Mouse (Mus musculus) embryonic facial prominence, embryonic 10.5 days (tissue): ENCODE measurements around the gene Agtr1a. TPM values are rescaled to one million over a fixed set of nuclear protein-coding genes. Genes with fewer than 3 reads are reported as not detected.

Experiments used
- DNase-seq: peaks from one replicate; pipeline ENCODE4 v3.0.0-alpha.2; 2017; ENCODE audit warnings: low spot score
- H3K27ac ChIP-seq: fragments of 300-500 bp; sonication (generic); replicated peaks from 2 replicates; pipeline ENCODE4 v1.5.1; 2016; ENCODE audit warnings: mild to moderate bottlenecking
- H3K27me3 ChIP-seq: fragments of 300-500 bp; sonication (generic); replicated peaks from 2 replicates; pipeline ENCODE4 v1.6.1; 2016; ENCODE audit warnings: low read depth, mild to moderate bottlenecking; ENCODE audit not compliant: poor library complexity, severe bottlenecking
- H3K36me3 ChIP-seq: fragments of 300-500 bp; sonication (generic); replicated peaks from 2 replicates; pipeline ENCODE4 v1.6.1; 2016; ENCODE audit warnings: mild to moderate bottlenecking, moderate library complexity
- H3K4me1 ChIP-seq: fragments of 300-500 bp; sonication (generic); 2 replicates; pipeline ENCODE4 v1.6.1; 2016
- H3K4me3 ChIP-seq: fragments of 300-500 bp; sonication (generic); 2 replicates; pipeline ENCODE4 v1.5.1; 2016; ENCODE audit warnings: mild to moderate bottlenecking, moderate library complexity
- H3K9me3 ChIP-seq: fragments of 300-500 bp; sonication (generic); 2 replicates; pipeline ENCODE4 v1.6.1; 2016; ENCODE audit warnings: mild to moderate bottlenecking
- WGBS: fragments of 180-500 bp; shearing (Covaris S2); methylation state at CpG from one replicate; pipeline ENCODE4 v1.1.7; 2016; 5-methylcytosine and 5-hydroxymethylcytosine counted together
- polyA plus RNA-seq: library from polyadenylated mRNA; unstranded; fragments of >200 nt; fragmentation: Nextera tagmentation; extraction: Ambion mirVana; gene quantifications from 2 replicates; pipeline ENCODE4 v1.2.1, GENCODE M21; 2016

The Agtr1a gene
- polyA plus RNA-seq, 1 experiment from 2014 or later = 3.3 TPM

- Histone ChIP-seq H3K27me3 (no peaks in the 10 kb centered on the region), H3K4me1 (peaks cover 26% of the 10 kb centered on the region), H3K36me3 (no peaks in the 10 kb centered on the region), H3K9me3 (0 out of 2 replicates have a peak, but pooled peaks cover 3% of the 10 kb centered on the region), H3K4me3 (no peak overlapping the region), H3K27ac (no peak overlapping the region)
- no peak for DNase-seq
- 70% methylated on average over 8 of the region's 8 CpGs for WGBS
Observed at GRCm38 (mm10) chr13:30368116-30368515, 31.9 kb downstream of the Agtr1a start.

DNA sequence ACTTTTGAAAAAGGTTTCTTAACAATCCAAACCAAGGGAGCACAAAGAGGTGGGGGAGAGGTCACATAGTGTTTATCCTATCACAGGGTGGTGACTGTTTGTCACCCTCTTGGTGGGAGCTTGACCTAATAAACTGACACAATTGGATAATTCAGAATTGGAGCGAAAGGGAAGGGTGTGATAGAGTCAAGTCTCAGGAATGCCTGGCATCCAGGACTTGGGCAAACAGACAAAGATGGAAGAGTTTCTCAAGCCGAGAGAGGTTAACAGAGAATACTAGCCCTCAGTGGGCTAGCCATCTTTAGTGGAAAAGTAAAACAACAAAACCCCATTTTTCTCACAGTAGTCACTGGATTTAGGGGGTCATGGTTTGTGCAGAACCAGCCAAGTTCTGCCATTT lies 32.5 kb downstream of the Agtr1a start:
- Histone ChIP-seq H3K9me3 (0 out of 2 replicates have a peak, but pooled peaks cover 3% of the 10 kb centered on the region), H3K27me3 (no peaks in the 10 kb centered on the region), H3K36me3 (no peaks in the 10 kb centered on the region), H3K4me1 (peaks cover 22% of the 10 kb centered on the region), H3K4me3 (no peak overlapping the region), H3K27ac (no peak overlapping the region)
- no peak for DNase-seq
- WGBS = 42% methylated on average over 2 of the region's 2 CpGs

DNA sequence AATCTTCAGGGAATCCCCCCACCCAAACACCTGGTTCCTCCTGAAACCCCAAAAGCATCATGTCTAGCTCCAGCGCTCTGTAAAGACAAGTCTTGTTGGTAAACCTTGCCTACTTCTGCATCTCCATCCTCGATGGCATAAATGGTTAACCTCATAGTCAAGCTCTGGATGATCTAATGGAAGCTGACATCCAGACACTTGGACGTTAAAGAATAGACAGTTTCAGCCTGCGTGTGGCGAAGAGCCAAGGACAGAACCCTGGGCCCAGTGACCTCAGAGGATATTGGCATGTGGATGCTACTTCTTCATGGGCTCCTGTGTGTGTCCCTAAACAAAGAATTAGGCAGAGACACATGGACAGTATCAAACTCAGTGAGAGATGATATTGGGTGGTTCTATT lies 42.6 kb downstream of the Agtr1a start:
- Histone ChIP-seq H3K27ac (no peak overlapping the region), H3K9me3 (no peaks in the 10 kb centered on the region), H3K27me3 (no peaks in the 10 kb centered on the region), H3K36me3 (no peaks in the 10 kb centered on the region), H3K4me1 (no peaks in the 10 kb centered on the region), H3K4me3 (no peak overlapping the region)
- no peak for DNase-seq
- WGBS = 94% methylated on average over 5 of the region's 5 CpGs

GRCm38 (mm10) chr13:30385183-30385582 lies 48.9 kb downstream of the Agtr1a start:
- Histone ChIP-seq H3K4me3 (no peak overlapping the region), H3K4me1 (no peaks in the 10 kb centered on the region), H3K27ac (no peak overlapping the region), H3K27me3 (no peaks in the 10 kb centered on the region), H3K36me3 (no peaks in the 10 kb centered on the region), H3K9me3 (no peaks in the 10 kb centered on the region)
- 89% methylated on average over 6 of the region's 6 CpGs for WGBS
- DNase-seq = no peak

GRCm38 (mm10) chr13:30394123-30394522 lies 57.9 kb downstream of the Agtr1a start:
- no peaks in the 10 kb centered on the region for H3K36me3 ChIP-seq
- peaks cover 8% of the 10 kb centered on the region for H3K9me3 ChIP-seq
- H3K4me1 ChIP-seq = peaks cover 12% of the 10 kb centered on the region
- H3K27me3 ChIP-seq = no peaks in the 10 kb centered on the region
- no peak overlapping the region for H3K4me3 ChIP-seq
- H3K27ac ChIP-seq = no peak overlapping the region
- DNase-seq = no peak

DNA sequence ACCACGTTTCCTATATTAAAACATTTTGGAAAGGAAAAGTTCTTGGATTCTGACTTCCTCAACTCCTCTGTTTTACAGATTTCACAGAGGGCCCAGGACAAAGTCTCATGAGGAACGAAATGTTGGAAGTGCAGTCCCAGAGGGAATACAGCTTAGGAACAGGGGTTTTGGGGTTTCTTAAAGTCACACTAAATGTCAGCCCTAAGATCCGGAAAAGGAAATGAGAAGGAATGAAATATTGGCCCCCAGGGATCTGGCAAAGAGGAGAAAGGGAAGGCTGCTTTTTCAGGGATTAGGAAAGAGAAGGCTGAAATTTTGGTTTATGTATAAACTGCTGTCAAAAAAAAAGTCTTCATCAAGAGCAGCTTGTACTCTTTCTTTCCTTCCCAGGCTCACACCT lies 60.2 kb downstream of the Agtr1a start:
- WGBS = 82% methylated on average over 3 of the region's 3 CpGs

GRCm38 (mm10) chr13:30398852-30399251 lies 62.6 kb downstream of the Agtr1a start:
- H3K36me3 ChIP-seq = no peaks in the 10 kb centered on the region

More for the DNA sequence above, 60.2 kb downstream of the Agtr1a start:
- Histone ChIP-seq H3K9me3 (peaks cover 8% of the 10 kb centered on the region), H3K27me3 (no peaks in the 10 kb centered on the region), H3K36me3 (no peaks in the 10 kb centered on the region), H3K27ac (no peak overlapping the region), H3K4me1 (peaks cover 12% of the 10 kb centered on the region), H3K4me3 (no peak overlapping the region)
- no peak for DNase-seq

GRCm38 (mm10) chr13:30400621-30401020 lies 64.4 kb downstream of the Agtr1a start:
- 70% methylated on average over 8 of the region's 8 CpGs for WGBS
- H3K27ac ChIP-seq = no peak overlapping the region
- H3K27me3 ChIP-seq = no peaks in the 10 kb centered on the region
- no peaks in the 10 kb centered on the region for H3K36me3 ChIP-seq
- no peaks in the 10 kb centered on the region for H3K4me1 ChIP-seq
- no peak overlapping the region for H3K4me3 ChIP-seq
- H3K9me3 ChIP-seq = no peaks in the 10 kb centered on the region
- no peak for DNase-seq

More at GRCm38 (mm10) chr13:30398852-30399251, 62.6 kb downstream of the Agtr1a start:
- Histone ChIP-seq H3K4me1 (peaks cover 12% of the 10 kb centered on the region), H3K4me3 (no peak overlapping the region), H3K27ac (no peak overlapping the region), H3K27me3 (no peaks in the 10 kb centered on the region), H3K9me3 (no peaks in the 10 kb centered on the region)
- no peak for DNase-seq
- 95% methylated on average over 3 of the region's 3 CpGs for WGBS

- Histone ChIP-seq H3K9me3 (peaks cover 1% of the 10 kb centered on the region; the same call in 1 of the 2 replicates), H3K27me3 (no peaks in the 10 kb centered on the region), H3K4me3 (no peak overlapping the region), H3K4me1 (no peaks in the 10 kb centered on the region), H3K27ac (no peak overlapping the region), H3K36me3 (no peaks in the 10 kb centered on the region)
- DNase-seq = no peak
- 70% methylated on average over 3 of the region's 3 CpGs for WGBS
Observed at GRCm38 (mm10) chr13:30403874-30404273, 67.6 kb downstream of the Agtr1a start.

DNA sequence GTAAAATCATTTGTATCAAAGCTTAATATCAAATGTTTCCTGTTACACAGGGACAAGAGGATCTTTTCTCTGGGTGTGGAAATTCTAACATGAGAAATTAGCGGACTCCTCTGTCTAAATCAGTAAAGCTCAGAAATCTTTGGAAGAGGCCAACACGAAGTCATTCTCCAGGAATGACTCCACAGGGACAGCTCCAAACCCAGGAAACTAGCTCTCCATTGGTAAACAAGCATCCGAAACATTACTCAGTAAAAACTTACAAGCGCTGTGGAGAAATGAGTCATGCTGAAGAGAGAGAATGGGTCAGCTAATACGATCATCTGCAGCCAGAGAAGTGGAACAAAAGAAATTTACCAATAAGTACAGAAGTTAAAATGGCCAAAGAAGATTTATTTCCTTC lies 82.4 kb downstream of the Agtr1a start:
- Histone ChIP-seq H3K9me3 (no peaks in the 10 kb centered on the region), H3K4me1 (no peaks in the 10 kb centered on the region), H3K4me3 (no peak overlapping the region), H3K27ac (no peak overlapping the region), H3K36me3 (no peaks in the 10 kb centered on the region), H3K27me3 (no peaks in the 10 kb centered on the region)
- WGBS = 82% methylated on average over 5 of the region's 5 CpGs
- DNase-seq = no peak

- H3K9me3 ChIP-seq = no peaks in the 10 kb centered on the region
- DNase-seq = no peak
- H3K4me3 ChIP-seq = no peak overlapping the region
- no peaks in the 10 kb centered on the region for H3K4me1 ChIP-seq
- no peak overlapping the region for H3K27ac ChIP-seq
- no peaks in the 10 kb centered on the region for H3K27me3 ChIP-seq
- no peaks in the 10 kb centered on the region for H3K36me3 ChIP-seq
- 91% methylated on average over 4 of the region's 4 CpGs for WGBS
Observed at GRCm38 (mm10) chr13:30427008-30427407, 90.8 kb downstream of the Agtr1a start.

GRCm38 (mm10) chr13:30427436-30427835 lies 91.2 kb downstream of the Agtr1a start:
- H3K36me3 ChIP-seq = no peaks in the 10 kb centered on the region
- no peaks in the 10 kb centered on the region for H3K4me1 ChIP-seq
- no peaks in the 10 kb centered on the region for H3K27me3 ChIP-seq
- no peaks in the 10 kb centered on the region for H3K9me3 ChIP-seq
- no peak overlapping the region for H3K4me3 ChIP-seq
- DNase-seq = no peak
- WGBS = 91% methylated on average over 1 of the region's 1 CpGs
- no peak overlapping the region for H3K27ac ChIP-seq
